Mouse (Mus musculus): ENCODE measurements around the gene Kcnj11. TPM values are rescaled to one million over a fixed set of nuclear protein-coding genes. Genes with fewer than 3 reads are reported as not detected.

Kcnj11 gene
- polyA plus RNA-seq, 1 experiment from 2014 or later, result 5.3 TPM

GRCm38 (mm10) chr7:46084839-46085513 is 15.6 kb downstream of the Kcnj11 start:
- 0 out of 2 replicates have a peak, but pooled peaks cover 3% of the 10 kb centered on the region for H3K9me3 ChIP-seq
- H3K4me3 ChIP-seq, result no peak overlapping the region
- H3K27ac ChIP-seq (replicated peaks), result peak overlapping the region; percentile 28; the same call in 1 of the 2 replicates
- peaks cover 45% of the 10 kb centered on the region for H3K36me3 ChIP-seq
- no peak for ATAC-seq (ENCODE audit: extremely low read depth, insufficient number of reproducible peaks, low FRiP score, low TSS enrichment)
- 48% methylated on average over 16 of the region's 16 CpGs for WGBS
- no peaks in the 10 kb centered on the region for H3K27me3 ChIP-seq (replicated peaks)
- H3K9ac ChIP-seq, result 0 out of 2 replicates have a peak overlapping the region, but pooled peaks have one; percentile 29
- H3K4me1 ChIP-seq, result peaks cover 36% of the 10 kb centered on the region
- H3K4me2 ChIP-seq, result no peak overlapping the region

DNA sequence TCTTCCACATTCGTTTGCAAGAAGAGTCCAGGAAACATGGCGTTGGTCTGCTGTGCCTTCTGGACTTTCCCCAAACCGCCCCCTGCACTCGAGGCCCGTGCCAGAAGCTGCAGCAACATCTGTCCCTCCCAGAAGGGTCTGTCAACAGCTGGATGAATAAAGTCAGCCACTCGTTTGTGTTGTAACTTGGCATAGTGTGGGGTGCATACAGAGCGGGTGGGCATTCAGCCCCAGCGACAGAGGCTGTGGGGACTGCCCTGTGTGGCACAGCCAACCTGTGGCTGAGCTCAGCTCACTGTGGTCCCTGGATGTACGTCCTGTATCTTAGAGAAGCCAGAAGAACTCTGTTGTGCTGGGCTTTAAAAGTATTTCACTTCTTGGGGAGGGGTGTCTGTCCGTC is 16.5 kb downstream of the Kcnj11 start:
- no peak for ATAC-seq (ENCODE audit: extremely low read depth, insufficient number of reproducible peaks, low FRiP score, low TSS enrichment)
- WGBS, result 74% methylated on average over 10 of the region's 10 CpGs
- Histone ChIP-seq H3K36me3 (peaks cover 54% of the 10 kb centered on the region), H3K4me3 (no peak overlapping the region), H3K4me2 (no peak overlapping the region), H3K4me1 (peaks cover 36% of the 10 kb centered on the region), H3K9ac (peak overlapping the region; percentile 29; the same call in 1 of the 2 replicates), H3K27me3 (replicated peaks) (no peaks in the 10 kb centered on the region), H3K27ac (replicated peaks) (no peak overlapping the region; the same call in 1 of the 2 replicates), H3K9me3 (0 out of 2 replicates have a peak, but pooled peaks cover 3% of the 10 kb centered on the region)

DNA sequence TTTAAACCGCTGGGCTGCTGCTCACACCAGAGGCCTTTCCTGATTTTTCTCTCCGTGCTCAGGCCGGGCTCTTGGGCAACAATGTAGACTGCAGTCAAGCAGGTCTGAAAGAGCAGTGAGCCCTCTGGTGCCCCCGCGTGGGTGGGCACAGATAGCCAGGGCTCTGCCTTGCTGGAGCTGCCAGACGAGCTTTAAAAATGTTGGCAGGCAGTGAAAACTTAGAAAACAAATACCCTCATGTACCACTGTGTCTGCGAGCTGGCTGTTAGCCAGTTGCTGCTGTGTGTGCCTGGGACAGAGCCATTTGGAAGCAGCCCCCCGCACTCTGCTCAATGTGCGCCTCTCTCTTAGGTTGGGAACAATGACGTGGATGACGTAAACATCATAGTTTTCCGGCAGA is 22.9 kb downstream of the Kcnj11 start:
- Histone ChIP-seq H3K4me1 (peaks cover 6% of the 10 kb centered on the region), H3K4me3 (no peak overlapping the region), H3K4me2 (no peak overlapping the region), H3K36me3 (peaks cover 93% of the 10 kb centered on the region), H3K9ac (no peak overlapping the region), H3K27me3 (replicated peaks) (no peaks in the 10 kb centered on the region), H3K27ac (replicated peaks) (no peak overlapping the region), H3K9me3 (no peaks in the 10 kb centered on the region)
- no peak for ATAC-seq (ENCODE audit: extremely low read depth, insufficient number of reproducible peaks, low FRiP score, low TSS enrichment)
- WGBS, result 88% methylated on average over 12 of the region's 12 CpGs

DNA sequence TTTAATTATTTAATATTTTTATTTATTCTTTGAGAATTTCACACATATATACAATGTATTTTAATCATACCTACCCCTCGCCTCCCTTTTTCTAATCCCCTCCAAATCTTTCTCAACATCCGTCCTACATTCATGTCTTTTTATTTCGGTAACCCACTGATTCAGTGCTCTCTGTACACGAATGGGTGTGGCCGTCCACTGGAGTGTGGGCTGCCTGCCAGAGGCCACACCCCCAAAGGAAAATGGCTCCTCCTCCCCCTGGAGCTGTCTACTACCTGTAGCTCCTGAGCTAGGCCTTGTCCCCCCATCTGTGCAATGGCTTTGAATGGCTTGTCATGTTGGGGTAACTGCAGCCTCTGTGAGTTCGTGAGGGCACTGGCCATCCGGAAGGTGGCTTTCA is 23.7 kb downstream of the Kcnj11 start:
- H3K27ac ChIP-seq (replicated peaks), result no peak overlapping the region
- H3K4me3 ChIP-seq, result no peak overlapping the region
- peaks cover 93% of the 10 kb centered on the region for H3K36me3 ChIP-seq
- no peaks in the 10 kb centered on the region for H3K27me3 ChIP-seq (replicated peaks)
- no peak overlapping the region for H3K9ac ChIP-seq
- ATAC-seq (ENCODE audit: extremely low read depth, insufficient number of reproducible peaks, low FRiP score, low TSS enrichment), result no peak
- WGBS, result 84% methylated on average over 7 of the region's 7 CpGs
- H3K9me3 ChIP-seq, result no peaks in the 10 kb centered on the region
- H3K4me2 ChIP-seq, result no peak overlapping the region
- H3K4me1 ChIP-seq, result no peaks in the 10 kb centered on the region

- Histone ChIP-seq H3K27me3 (replicated peaks) (no peaks in the 10 kb centered on the region), H3K9ac (no peak overlapping the region), H3K4me3 (no peak overlapping the region), H3K27ac (replicated peaks) (no peak overlapping the region), H3K4me2 (no peak overlapping the region), H3K4me1 (no peaks in the 10 kb centered on the region), H3K36me3 (peaks cover 98% of the 10 kb centered on the region), H3K9me3 (no peaks in the 10 kb centered on the region)
- WGBS, result 89% methylated on average over 8 of the region's 8 CpGs
- no peak for ATAC-seq (ENCODE audit: extremely low read depth, insufficient number of reproducible peaks, low FRiP score, low TSS enrichment)
Measured at GRCm38 (mm10) chr7:46068831-46069230, 31.7 kb downstream of the Kcnj11 start.

DNA sequence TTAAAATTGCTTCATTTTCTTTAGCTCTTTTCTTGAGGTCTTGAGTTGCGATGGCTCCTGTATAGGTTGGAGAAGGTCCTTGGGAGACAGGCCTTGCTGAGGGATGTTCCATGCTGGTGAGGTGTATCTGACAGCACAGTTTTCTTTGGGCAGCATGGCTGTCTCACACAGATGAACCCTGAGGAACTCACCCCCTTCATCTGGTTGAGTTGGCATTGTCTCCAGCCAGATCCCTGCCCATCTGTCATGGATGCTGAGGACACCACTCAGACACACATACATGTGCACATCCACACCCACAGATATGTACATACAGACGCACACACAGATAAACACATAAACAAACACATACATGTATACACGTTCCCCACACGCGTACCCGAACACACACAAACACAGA is 37.3 kb downstream of the Kcnj11 start:
- H3K4me1 ChIP-seq, result no peaks in the 10 kb centered on the region
- H3K27ac ChIP-seq (replicated peaks), result no peak overlapping the region
- H3K27me3 ChIP-seq (replicated peaks), result no peaks in the 10 kb centered on the region
- H3K9ac ChIP-seq, result no peak overlapping the region
- 92% methylated on average over 6 of the region's 6 CpGs for WGBS
- no peaks in the 10 kb centered on the region for H3K9me3 ChIP-seq
- peaks cover 95% of the 10 kb centered on the region for H3K36me3 ChIP-seq
- H3K4me2 ChIP-seq, result no peak overlapping the region
- H3K4me3 ChIP-seq, result no peak overlapping the region
- no peak for ATAC-seq (ENCODE audit: extremely low read depth, insufficient number of reproducible peaks, low FRiP score, low TSS enrichment)

DNA sequence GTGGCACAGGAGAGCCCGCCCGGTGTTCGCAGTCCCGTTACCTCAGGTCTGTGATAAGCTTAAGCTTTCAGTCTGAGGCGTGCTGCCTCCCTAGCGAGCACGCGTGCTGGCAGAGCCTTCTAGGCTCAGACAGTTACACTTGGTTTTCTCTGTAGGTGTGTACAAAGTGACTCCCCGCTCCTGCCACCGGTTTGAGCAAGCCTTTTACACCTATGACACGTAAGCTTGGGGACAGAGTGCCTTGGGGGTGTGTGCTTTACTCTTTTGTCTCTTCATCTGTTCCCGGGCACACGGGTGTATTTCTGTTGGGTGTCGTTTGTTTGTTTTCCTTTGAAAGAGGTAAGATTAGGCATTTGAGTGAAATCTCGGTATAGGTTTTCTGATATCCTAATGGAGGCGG is 39.0 kb downstream of the Kcnj11 start:
- H3K4me3 ChIP-seq, result no peak overlapping the region
- no peaks in the 10 kb centered on the region for H3K9me3 ChIP-seq
- no peaks in the 10 kb centered on the region for H3K4me1 ChIP-seq
- H3K4me2 ChIP-seq, result no peak overlapping the region
- WGBS, result 89% methylated on average over 16 of the region's 16 CpGs
- no peak overlapping the region for H3K27ac ChIP-seq (replicated peaks)
- H3K36me3 ChIP-seq, result peaks cover 95% of the 10 kb centered on the region
- ATAC-seq (ENCODE audit: extremely low read depth, insufficient number of reproducible peaks, low FRiP score, low TSS enrichment), result no peak
- H3K27me3 ChIP-seq (replicated peaks), result no peaks in the 10 kb centered on the region
- no peak overlapping the region for H3K9ac ChIP-seq

- ATAC-seq (ENCODE audit: extremely low read depth, insufficient number of reproducible peaks, low FRiP score, low TSS enrichment), result no peak
- 85% methylated on average over 8 of the region's 8 CpGs for WGBS
- peaks cover 95% of the 10 kb centered on the region for H3K36me3 ChIP-seq
Measured at GRCm38 (mm10) chr7:46060688-46061087, 39.9 kb downstream of the Kcnj11 start.

DNA sequence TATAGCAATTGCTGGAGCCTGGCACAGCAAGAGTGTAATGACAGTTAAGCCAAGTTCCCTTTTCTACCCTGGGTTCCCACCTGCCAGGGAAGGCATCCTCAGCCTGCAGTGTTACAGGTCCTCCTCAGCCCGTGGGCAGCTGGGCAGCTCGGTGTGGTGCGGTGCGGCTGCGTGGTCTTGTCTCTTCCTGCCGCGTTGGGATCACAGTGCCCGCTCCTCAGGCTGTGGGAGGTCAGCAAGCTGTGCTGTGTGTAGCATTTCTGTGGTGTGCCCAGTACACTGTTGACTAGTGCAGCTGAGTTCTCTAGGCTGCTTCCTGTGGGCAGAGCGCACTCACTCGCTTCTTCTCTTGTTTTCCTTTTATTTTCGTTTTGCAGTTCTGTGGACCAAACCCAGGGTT is 41.7 kb downstream of the Kcnj11 start:
- H3K9ac ChIP-seq, result no peak overlapping the region
- H3K27me3 ChIP-seq (replicated peaks), result no peaks in the 10 kb centered on the region
- 94% methylated on average over 11 of the region's 11 CpGs for WGBS
- no peaks in the 10 kb centered on the region for H3K4me1 ChIP-seq
- no peak for ATAC-seq (ENCODE audit: extremely low read depth, insufficient number of reproducible peaks, low FRiP score, low TSS enrichment)
- H3K4me3 ChIP-seq, result no peak overlapping the region
- no peaks in the 10 kb centered on the region for H3K9me3 ChIP-seq
- no peak overlapping the region for H3K4me2 ChIP-seq
- peaks cover 98% of the 10 kb centered on the region for H3K36me3 ChIP-seq
- H3K27ac ChIP-seq (replicated peaks), result no peak overlapping the region

More at GRCm38 (mm10) chr7:46060688-46061087, 39.9 kb downstream of the Kcnj11 start:
- H3K27me3 ChIP-seq (replicated peaks), result no peaks in the 10 kb centered on the region
- H3K4me3 ChIP-seq, result no peak overlapping the region
- no peaks in the 10 kb centered on the region for H3K4me1 ChIP-seq
- H3K4me2 ChIP-seq, result no peak overlapping the region
- H3K27ac ChIP-seq (replicated peaks), result no peak overlapping the region
- H3K9ac ChIP-seq, result no peak overlapping the region
- no peaks in the 10 kb centered on the region for H3K9me3 ChIP-seq

- H3K27me3 ChIP-seq (replicated peaks), result no peaks in the 10 kb centered on the region
- H3K4me2 ChIP-seq, result no peak overlapping the region
- WGBS, result 76% methylated on average over 3 of the region's 3 CpGs
Measured at GRCm38 (mm10) chr7:46053566-46053965, 47.0 kb downstream of the Kcnj11 start.

GRCm38 (mm10) chr7:46052161-46052821 is 48.3 kb downstream of the Kcnj11 start:
- Histone ChIP-seq H3K27me3 (replicated peaks) (no peaks in the 10 kb centered on the region), H3K4me1 (no peaks in the 10 kb centered on the region), H3K4me3 (no peak overlapping the region), H3K36me3 (peaks cover 82% of the 10 kb centered on the region), H3K27ac (replicated peaks) (no peak overlapping the region), H3K9ac (no peak overlapping the region), H3K9me3 (no peaks in the 10 kb centered on the region), H3K4me2 (no peak overlapping the region)
- no peak for ATAC-seq (ENCODE audit: extremely low read depth, insufficient number of reproducible peaks, low FRiP score, low TSS enrichment)
- WGBS, result 89% methylated on average over 4 of the region's 4 CpGs

More at GRCm38 (mm10) chr7:46053566-46053965, 47.0 kb downstream of the Kcnj11 start:
- Histone ChIP-seq H3K9ac (no peak overlapping the region), H3K27ac (replicated peaks) (no peak overlapping the region), H3K4me3 (no peak overlapping the region), H3K9me3 (no peaks in the 10 kb centered on the region), H3K36me3 (peaks cover 83% of the 10 kb centered on the region), H3K4me1 (no peaks in the 10 kb centered on the region)
- ATAC-seq (ENCODE audit: extremely low read depth, insufficient number of reproducible peaks, low FRiP score, low TSS enrichment), result no peak

DNA sequence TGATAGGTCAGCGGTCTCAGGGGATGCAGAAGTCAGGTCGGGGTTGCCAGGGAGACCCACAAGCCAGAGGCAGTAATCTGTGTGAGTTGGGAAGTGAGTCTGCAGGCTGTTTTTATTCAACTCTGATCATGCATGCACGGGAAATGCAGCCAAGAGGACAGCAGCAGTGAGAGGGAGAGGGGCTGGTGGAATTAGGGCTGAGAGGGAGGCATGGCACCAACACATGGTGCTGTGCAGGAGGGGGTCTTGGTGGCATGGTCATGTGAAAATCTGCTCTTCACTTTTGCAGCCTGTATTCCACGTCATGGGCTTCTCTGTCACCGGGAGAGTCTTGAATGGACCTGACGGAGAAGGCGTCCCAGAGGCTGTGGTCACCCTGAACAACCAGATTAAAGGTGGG is 50.6 kb downstream of the Kcnj11 start:
- Histone ChIP-seq H3K4me3 (no peak overlapping the region), H3K4me1 (no peaks in the 10 kb centered on the region), H3K9me3 (no peaks in the 10 kb centered on the region), H3K4me2 (no peak overlapping the region), H3K27me3 (replicated peaks) (no peaks in the 10 kb centered on the region), H3K27ac (replicated peaks) (no peak overlapping the region), H3K9ac (no peak overlapping the region), H3K36me3 (peaks cover 80% of the 10 kb centered on the region)
- ATAC-seq (ENCODE audit: extremely low read depth, insufficient number of reproducible peaks, low FRiP score, low TSS enrichment), result no peak
- 85% methylated on average over 7 of the region's 7 CpGs for WGBS
